Mouse (Mus musculus): Measurements from ENCODE around the gene Rpgrip1l. TPM values are rescaled to one million over a fixed set of nuclear protein-coding genes. Genes with fewer than 3 reads are reported as not detected.
A peak's percentile ranks its signal among the peaks of the same experiment; 100 is the strongest.

Rpgrip1l gene
- total RNA-seq, 2 experiments from 2014 or later = 23.2 to 29.2 TPM

DNA sequence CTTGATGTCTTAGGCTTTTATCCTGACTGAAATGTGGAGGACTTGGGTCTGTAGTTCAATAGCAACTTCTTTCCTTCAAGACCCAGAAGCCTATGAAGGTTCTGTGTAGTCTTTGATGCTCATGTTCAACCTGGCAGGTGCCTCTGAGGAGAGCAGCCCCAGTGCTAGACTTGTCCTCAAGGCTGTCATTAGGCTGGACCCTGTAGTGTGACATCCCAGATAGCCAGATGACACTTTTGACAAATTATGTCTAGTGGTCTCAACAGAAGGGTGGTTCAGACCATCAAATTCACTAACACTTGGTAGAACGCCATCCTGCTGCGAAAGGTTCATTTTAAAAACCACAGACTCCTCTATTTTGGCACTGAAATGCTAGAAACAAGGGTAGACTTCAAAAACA is 100.1 kb downstream of the Rpgrip1l start:
- DNase-seq (ENCODE audit: low spot score in 2 of 2) = no peak

DNA sequence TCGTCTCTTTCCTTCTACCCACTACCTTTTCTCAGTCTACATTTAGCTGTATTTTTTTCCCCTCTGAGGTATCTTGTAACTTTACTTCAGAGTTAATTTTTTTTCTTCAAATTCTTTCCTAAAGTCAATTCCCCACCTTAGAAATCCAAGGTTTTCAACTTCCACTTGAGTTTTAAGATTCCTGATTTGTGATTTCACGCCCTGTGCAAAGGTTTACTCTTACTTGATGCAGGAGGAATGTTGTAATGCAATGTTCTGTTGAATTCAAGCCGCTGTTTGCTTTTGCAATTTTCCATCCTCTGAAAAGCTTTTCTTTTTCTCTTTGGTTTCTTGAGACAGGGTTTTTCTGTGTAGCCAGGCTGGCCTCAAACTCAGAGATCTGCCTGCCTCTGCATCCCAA is 103.4 kb downstream of the Rpgrip1l start:
- DNase-seq (ENCODE audit: low spot score in 2 of 2) = no peak

DNA sequence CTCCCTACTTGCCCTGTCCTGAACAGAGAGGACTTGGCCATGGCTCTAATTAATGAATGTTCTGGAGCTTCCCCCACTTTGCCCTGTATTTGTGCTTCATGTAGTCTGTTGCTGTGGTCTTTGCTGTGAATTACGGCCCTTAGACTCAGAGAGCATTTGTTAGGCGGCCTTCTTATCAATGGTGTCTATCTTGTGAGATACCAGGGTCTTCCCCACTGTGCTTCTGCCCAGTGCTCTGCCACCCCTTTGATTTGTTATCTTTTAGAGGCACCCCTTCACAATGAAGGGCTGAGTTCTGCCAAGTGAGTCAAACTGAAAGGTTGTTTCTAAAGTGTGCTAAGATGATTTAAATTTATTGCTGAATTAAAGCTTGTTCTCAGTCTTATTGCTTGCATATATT is 105.4 kb downstream of the Rpgrip1l start:
- no peak for DNase-seq (ENCODE audit: low spot score in 2 of 2)

DNA sequence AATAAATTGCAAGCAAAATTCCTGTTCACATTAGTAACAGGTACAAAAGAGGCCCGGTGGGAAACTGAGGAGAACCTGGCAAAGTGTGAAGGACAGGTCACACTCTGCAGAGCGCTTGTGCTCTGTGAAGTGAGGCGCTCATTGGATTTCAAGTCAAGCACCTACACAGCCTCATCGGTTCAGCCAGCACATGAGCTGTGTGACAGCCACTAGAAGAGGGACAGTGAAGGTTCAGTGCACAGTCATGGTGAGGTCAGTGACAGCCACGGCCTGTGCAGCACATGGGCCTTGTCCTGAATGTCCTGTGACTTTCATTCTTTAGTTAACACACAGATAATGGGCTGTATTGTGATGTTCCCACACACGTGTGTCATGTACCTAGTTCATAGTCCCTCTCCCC is 107.2 kb downstream of the Rpgrip1l start:
- DNase-seq (ENCODE audit: low spot score in 2 of 2) = no peak

DNA sequence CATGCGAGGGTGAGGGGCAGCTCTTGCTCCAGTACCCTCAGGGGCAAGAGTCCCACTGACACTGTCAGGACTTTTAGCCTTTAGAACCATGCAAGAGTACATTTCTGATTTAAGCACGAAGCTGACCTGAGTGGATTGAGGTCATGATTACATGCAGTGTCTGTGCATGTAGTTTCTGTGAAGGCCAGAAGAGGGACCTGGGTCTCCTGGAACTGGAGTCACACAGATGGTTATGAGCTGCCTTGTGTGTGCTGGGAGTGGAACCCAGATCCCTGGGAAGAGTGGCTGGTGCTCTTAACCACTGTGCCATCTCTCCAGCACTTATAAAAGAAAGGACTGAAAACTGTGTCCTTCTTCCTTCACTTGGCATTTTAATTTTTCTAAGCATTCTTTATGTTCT is 111.9 kb downstream of the Rpgrip1l start:
- no peak for DNase-seq (ENCODE audit: low spot score in 2 of 2)

DNA sequence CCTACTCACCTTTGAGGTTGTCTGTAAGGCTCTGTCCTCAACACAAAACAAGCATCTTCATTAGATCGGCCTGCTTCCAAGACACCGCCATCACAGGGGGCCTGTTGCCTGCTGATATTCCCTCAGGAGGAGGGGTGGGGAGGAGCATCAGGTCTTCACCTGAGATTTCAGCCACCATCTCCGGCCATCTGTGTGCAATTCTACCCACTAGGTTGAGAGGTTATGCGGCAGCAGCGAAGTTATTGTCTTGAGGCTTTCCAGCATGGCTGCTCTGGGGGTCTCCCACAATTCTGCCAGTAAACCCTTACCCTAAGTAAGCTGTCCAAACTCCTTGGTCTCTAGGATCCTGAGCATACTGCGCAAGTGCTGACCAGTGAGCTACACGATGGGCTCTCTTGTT is 113.2 kb downstream of the Rpgrip1l start, which contains the start of gene Aktip:
Gene Aktip, minus strand, starts transcription at position 101 of the 400 bp plus-strand sequence.
- DNase-seq (ENCODE audit: low spot score in 2 of 2) = no peak

DNA sequence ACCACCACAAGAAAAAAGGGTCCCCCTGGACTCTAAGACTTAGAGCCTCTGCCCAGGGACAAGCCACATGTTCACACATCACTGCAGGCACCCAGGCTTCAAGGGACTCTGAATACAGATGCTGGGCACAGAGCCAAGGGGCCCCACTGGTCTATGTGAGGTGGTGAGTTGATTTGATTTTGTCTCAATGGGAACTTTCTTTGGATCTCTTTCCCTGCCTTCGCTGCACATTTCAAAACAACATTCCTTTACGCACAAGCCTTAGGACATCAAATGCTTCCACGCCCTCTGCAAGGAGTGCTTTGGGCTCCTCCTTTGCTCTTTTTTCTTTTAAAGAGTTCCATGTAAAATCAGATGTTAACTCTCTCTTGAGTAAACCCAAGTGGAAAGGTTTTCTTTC is 115.0 kb downstream of the Rpgrip1l start:
- no peak for DNase-seq (ENCODE audit: low spot score in 2 of 2)

DNA sequence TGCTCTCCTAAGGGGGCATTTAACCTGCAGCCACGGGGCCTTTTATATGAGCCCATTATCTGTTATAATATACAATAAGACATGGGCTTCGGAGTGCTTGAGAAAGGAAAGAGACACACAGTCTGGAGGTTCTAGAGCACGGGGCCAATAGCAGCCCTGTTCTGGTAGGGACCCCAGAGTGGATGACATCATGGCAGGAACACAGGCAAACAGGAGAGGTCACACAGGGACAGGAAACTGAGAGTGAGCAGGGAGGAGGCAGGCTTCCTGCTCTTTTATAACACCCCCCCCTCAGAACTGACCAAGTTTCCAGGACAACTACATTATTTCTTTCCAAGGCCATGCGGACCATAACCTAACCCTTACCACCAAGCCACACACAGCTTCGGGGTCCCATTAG is 115.8 kb downstream of the Rpgrip1l start:
- no peak for DNase-seq (ENCODE audit: low spot score in 2 of 2)

DNA sequence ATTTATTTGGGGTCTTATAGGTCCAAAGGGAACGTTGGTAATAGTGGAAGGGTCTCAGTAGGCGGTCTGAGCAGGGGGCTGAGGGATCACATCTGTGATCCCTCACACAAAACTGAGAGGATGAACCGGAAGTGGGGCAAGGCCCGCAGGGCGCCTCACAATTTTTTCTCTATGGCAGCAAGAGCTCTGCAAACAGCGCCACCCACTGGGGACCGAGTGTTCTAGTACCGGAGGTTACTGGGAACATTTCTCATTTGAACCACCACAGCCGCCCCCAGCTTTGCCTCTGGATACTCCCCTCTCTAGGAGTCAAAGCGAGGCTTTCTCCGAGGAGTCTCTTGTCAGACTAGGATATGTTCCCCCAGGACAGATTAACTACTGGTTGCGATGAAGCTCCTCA is 116.4 kb downstream of the Rpgrip1l start:
- DNase-seq (ENCODE audit: low spot score in 2 of 2) = no peak

DNA sequence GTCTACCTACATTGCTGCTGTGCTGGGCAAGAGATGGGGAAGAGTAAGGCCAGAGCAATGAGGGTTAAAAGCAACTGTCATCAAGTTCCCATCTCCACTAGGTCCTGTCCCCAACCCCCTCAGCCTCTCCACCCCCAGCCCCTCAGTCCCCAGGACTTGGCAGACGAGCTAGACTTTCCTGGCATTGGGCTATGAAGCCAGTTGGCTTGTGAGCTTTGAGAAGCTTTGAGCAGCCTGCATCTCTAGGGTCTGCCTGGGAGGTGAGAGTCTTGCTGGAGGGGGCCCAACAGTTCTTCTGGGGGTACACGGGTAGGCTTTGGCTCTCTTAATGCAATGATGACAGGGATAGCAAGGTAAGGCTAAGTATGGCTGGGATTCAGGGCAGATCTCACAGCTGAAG is 119.0 kb downstream of the Rpgrip1l start:
- DNase-seq (ENCODE audit: low spot score in 2 of 2) = no peak

DNA sequence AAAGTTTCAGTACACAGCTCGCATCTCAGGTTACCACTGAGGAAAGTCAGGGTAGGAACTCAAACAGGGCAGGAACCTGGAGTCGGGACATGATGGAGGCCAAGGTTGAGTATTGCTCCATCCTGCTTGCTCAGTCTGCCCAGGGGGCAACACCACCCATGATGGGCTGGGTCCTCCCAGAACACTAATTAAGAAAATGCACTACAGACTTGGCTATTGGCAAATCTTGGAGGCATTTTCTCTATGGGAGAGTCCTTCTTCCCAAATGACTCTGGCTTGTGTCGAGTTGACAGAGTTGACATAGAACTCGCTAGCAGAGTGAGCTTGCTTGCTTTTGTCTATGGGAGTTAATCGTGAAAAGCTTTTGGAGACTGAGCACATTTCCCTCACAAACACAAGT is 120.1 kb downstream of the Rpgrip1l start:
- DNase-seq (ENCODE audit: low spot score in 2 of 2) = no peak

DNA sequence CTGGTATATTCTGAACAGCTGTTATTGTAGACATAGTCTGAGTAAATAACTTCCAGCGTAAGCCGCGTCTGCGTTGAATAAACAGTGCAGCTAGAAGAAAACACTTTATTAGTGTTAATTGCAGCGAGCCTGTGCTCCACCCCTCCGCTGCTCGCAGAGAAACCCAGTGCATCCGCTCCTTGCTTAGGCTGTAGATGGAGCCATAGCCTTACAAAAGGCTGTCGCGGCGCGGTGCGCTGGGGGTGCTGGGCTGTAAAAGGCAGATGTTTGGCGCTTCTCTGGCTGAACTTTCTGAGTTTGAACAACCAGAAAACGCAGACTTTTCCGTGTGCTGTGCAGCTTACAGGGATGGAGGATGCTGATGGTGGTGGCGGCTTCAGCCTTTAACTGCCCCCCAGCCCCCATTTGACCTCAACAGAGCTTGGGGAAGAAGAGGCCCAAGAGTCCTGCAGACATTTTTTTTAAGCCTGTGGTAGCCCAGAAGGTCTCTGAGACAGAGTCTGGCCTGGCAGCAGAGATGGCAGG is 122.2 kb downstream of the Rpgrip1l start:
- DNase-seq (ENCODE audit: low spot score in 2 of 2) = peak; percentile 56 to 68

DNA sequence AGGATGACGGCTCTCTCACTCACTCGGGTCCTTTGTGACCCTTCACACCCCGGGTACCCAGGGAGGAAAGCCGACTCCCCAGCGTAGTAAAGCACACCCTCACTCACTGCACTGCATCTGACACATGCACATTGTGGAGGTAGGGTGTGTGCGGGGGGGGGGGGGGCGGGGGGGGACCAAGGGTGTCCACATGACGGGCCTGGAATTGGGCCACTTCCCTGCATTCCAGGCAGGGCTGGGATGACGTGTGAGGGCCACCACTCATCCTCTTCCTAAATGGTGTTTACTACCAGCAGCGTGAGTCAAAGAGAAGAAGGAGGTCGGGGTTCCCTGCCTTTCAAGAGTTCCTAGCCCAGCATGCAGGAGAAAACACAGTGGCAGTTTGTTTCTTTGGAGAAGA is 124.9 kb downstream of the Rpgrip1l start:
- DNase-seq (ENCODE audit: low spot score in 2 of 2) = no peak

DNA sequence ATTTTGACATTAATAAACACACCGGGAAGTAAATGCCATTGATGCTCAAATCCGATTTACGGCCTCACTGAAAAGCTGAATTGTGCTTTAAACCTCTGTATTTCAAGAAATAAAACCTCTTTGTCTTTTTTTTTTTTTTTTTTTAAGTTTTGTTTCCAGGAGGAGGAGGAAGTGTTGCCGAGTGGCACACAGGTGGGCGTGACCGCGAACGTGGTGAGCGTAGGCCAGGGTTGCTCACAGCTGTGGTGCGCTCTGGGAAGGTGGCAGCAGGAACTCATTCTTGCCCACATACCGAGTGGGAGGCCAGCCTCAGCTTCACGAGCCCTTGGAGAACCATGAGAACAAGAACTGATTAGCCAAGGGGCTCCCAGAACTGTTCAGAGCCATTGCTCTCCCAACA is 126.7 kb downstream of the Rpgrip1l start:
- DNase-seq (ENCODE audit: low spot score in 2 of 2) = no peak

DNA sequence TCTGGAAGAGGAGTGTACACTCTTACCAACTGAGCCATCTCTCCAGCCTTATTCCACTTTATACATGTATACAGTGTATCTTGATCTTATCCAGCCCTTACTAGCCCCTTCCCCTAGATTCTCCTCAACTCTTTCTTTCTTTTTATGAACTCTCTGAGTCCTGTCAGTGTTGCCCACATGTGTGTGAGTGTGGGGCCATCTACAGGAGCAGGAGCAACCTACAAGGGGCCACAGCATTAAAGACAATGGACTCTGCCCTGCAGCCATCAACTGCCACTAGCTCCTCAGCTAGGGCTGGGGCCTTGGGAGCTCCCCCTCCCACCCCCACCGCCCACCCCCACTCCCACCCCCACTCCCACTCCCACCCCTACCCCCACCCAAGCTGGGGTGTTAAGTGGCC is 135.4 kb downstream of the Rpgrip1l start:
- no peak for DNase-seq (ENCODE audit: low spot score in 2 of 2)

DNA sequence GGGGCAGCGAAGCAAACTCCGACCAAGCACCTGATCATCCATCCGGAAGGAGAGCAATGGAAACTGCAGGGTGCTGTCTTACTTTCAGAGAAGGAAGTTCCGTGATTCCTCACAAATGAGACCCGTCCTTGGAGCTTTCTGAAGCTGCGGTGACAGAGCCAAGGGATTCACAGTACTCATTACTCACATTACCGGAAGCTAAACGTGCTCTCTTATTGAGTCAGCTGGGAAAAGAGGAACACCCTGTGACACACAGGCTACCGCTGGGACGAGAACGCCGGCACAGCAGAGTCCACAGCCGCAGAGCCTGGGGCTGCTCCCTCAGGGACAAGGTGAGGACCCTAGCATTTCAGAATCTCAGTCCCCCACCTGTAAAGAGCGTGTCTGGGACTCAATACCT is 136.9 kb downstream of the Rpgrip1l start:
- no peak for DNase-seq (ENCODE audit: low spot score in 2 of 2)

DNA sequence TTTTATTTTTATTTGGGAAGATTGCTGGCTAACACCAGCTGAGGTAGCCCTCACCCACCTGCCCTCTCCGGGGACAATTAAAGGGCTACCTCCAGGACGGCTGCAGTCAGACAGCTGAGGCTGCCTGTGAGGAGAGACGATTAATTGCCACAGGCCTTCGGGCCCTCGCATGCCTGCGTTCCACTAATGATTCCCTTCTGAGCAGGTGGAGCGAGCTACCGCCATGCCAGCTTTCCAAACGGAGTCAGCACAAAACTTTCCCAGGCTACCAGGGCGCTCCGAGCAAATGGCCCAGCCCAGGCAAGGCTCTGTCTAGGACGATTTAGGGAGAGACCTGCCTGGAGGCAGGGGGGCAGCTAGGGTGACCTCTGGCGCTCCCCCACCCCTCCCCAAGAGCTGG is 141.5 kb downstream of the Rpgrip1l start:
- no peak for DNase-seq (ENCODE audit: low spot score in 2 of 2)

DNA sequence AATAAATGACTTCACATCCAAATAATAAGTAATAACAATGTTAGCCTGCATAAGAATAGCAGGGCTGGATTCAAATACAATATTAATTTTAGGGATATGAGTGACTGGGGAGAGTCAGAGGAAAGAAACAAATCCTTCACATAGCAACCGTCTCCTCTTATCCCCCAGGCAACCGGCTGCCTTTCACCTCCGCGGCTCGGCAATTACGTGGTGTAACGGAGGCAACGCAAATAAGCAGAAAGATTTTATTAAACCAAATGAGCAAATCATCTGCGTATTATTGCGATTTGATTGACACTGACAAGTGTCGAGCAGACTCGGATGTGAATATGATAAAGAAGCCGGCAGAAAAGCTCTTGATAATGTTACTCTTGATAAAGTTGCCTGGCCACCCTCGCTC is 142.1 kb downstream of the Rpgrip1l start:
- peak in 1 of 2 experiments; percentile 3 for DNase-seq (ENCODE audit: low spot score in 2 of 2)

DNA sequence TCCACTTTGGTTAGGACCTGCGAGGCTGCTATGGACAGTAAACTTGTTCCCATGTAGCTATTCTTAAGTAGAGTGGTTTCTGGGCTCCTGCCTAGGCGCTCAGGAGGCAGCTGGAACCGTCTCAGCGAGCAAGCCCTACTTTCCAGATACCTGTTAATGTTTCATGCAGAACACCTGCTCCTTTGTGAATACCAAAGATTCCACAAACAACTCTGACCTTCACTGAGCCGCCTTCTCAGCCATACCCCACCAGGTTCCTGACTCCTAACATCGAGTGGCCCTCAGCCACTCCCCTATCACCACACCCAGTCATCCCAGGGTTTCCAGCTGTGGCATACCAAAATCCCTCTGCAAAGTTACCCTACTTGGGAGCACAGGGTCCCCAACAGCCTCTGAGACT is 142.9 kb downstream of the Rpgrip1l start:
- DNase-seq (ENCODE audit: low spot score in 2 of 2) = no peak

Other genes with a start within 250 kb of the Rpgrip1l start
- gene Rbl2, start 243.2 kb downstream of the Rpgrip1l start, total RNA-seq (2021) = 10 to 100 TPM; 38.8 to 40.4 TPM
- 100 to 1,000 TPM; 137 to 138 TPM for gene Aktip, start 113.3 kb downstream of the Rpgrip1l start, total RNA-seq (2021)
- 100 to 1,000 TPM; 159 to 163 TPM for gene Fto, start 263 bp upstream of the Rpgrip1l start, total RNA-seq (2021)

Data from left cerebral cortex, adult 18-20 months (tissue).